Mouse (Mus musculus): ENCODE measurements at regions not wholly inside any gene's neighbourhood (a gene's known extent, or its start where the extent isn't known, plus 50 kb on each side); places are given as distances from the start of the nearest gene placed in this dataset.

- DNase-seq: no peak
Observed at GRCm38 (mm10) chr11:111722276-111722675, 656.3 kb downstream of the Kcnj2 start.

DNA sequence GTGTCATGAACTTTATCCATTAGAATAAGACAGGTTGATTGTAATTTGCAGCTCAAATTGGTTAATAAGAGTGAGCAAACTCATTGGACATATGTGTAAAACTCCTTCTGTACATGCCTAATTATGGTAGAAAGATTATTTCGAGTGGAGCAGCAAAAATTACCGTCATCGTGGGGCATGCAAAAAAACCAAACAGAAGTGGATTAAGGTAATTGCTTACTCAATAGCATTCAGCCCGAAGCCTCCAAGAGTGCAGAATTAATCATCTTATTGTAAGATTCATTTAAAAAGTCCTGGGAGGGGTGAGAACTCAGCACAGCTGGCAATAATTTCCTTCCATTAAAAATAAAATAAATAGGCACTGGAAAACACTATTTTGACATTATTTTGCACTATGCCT lies 662.2 kb downstream of the Kcnj2 start:
- no peak for DNase-seq

DNA sequence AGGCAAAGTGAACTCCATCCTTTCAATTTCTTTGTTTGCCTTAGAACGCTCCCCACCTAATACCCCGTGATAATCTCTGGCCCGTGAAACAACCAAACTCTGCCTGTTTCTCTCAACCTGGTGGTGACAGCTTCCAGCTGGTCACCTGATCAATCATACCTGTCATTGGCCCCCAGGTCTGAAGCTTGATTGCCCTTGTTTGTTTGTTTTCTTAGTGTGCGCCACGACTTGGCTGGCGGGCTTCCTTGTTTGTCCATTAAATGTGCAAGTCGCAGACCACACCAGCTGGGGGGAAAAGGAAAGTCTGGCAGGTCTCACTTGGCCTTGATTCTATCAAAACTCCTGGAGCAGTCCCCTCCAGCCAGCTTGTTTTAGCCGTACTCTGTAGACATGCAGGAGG lies 666.1 kb downstream of the Kcnj2 start:
- DNase-seq: no peak

- no peak for DNase-seq
Observed at GRCm38 (mm10) chr11:111735446-111735845, 669.5 kb downstream of the Kcnj2 start.

DNA sequence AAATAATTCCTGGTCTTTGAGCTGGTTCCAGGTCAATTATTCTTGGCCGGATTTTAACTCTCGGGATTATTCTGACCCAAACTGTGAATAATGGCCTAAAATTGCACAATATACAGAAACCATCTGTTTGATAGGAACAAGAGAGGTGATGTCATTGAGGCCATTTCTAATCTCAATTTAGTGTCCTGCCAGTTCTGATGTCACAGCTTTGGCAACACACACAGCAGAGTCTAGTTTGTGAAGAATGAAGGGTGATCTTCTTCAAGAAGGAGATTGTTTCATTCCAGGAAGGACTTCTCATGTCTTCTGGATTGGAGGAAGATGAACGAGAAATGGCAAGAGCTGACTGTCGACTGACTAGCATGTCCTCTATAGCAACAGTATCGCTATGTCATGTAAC lies 670.0 kb downstream of the Kcnj2 start:
- DNase-seq: peak; percentile 61

DNA sequence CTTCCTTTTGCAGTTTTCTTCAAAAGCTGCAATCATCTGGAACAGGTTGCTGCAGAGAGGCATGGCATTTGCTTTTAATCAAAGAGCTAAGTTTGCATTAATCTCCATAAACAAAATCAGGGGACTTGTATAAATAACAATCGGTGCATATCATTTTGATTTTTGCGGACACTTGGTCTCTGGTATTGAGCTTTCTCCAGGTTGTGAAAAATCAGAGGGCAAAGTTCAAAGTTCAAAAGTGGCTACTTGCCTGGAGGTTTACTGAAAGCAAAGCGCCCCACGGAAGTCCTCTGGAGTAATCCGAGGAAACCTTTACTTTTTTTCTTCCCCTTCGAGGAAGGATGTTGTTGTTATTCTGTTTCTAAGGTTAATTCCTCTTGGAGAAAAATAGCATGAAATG lies 677.4 kb downstream of the Kcnj2 start:
- DNase-seq: no peak

DNA sequence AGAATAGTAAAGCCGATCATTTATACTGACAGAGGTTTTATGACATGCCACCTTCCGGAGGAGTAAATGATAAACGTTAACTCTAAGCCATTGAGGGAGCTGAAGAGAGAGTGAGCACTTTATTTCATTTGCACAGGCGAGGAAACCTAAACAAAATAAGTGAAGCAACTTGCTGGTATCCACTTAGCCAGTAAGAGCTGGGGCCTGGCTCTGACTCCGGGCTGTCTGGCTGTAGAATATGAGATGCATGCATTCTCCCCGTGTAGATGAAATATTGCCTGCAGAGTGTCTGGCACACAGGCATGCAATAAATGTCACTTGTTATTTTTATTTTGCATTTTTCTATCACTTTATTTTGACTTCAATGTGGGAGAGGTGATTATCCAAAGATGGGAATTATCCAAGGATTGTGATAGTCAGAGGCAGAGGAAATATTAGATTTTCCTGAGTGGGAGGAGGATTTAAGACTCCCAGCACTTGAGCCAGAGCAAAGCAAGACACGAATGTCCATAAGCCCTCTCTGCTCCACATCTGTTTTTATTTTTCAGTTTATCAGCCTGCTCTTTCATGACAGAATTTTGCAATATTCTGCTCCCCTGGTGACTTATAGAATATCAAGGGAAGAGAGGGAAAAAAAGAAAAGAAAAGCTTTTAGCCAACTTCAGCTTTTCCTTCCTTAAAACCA lies 681.4 kb downstream of the Kcnj2 start:
- no peak for DNase-seq

DNA sequence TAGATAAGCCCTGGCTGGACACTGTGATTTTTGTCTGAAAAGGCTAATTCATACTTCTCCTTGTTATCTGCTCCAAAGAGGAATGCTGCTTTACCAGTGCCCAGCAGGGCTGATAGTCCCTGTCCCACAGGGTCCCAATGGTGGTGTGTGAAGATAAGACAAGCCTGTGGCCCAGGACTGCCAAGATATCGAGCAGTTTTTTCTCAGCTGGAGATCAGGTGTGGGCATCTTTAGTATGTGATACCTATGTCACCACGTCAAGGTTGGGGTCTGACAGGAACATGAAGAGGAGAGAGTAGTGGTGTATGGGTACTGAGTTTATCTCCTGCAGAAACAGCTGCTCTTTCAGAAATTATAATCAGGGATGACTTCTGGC lies 682.0 kb downstream of the Kcnj2 start:
- DNase-seq: no peak

DNA sequence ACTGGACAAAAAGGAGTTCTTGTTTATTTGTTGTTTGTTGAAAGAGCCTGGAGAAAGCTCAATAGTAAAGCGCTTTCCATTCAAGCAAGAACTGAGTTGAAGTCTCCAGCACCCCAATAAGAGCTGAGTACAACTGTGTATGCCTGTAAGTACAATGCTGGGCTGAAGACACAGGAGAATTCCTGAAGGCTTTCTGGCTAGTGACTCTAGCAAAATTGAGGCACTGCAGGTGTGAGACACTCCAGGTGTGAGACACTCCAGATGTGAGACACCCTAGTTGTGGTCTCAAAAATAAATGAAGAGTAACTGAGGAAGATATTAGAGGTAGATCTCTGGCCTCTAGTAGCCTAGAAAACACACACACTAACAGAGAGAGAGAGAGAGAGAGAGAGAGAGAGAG lies 682.5 kb downstream of the Kcnj2 start:
- DNase-seq: no peak

- no peak for DNase-seq
Observed at GRCm38 (mm10) chr11:111754735-111755134, 688.8 kb downstream of the Kcnj2 start.

- no peak for DNase-seq
Observed at GRCm38 (mm10) chr11:111763081-111763480, 697.1 kb downstream of the Kcnj2 start.

DNA sequence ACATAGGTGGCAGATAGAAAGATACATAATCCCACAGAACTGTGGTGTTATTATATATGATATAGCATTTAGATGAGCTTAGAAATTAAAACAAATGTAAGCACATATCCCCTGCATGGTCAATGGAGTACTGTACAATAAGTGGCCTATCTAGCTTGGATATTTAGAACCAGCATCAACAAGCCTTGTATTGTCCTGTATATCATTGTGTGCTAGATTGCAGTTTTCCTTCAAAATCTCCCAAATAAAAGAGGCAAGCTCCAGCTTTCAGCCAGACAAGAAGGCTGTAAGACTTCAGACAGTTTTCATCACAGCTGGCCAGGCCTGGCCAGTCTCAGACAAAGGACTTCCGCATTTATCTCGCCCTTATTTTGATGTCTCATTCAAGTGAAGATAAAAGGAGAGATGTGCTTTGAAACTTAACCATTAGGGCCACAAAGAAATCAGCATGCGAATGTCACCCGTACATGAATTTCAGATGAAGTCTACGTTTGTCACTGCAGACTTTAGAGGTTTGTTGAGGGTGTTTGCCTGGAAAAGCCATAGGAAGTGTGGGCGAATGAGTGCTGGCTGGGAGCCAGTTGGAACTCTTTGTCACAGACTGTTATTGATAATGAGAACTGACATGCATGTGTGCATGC lies 700.5 kb downstream of the Kcnj2 start:
- peak; percentile 28 for DNase-seq

- DNase-seq: no peak
Observed at GRCm38 (mm10) chr11:111767012-111767392, 701.0 kb downstream of the Kcnj2 start.

GRCm38 (mm10) chr11:111774108-111774679 lies 708.2 kb downstream of the Kcnj2 start:
- no peak for DNase-seq

GRCm38 (mm10) chr11:111781321-111781720 lies 715.4 kb downstream of the Kcnj2 start:
- no peak for DNase-seq

DNA sequence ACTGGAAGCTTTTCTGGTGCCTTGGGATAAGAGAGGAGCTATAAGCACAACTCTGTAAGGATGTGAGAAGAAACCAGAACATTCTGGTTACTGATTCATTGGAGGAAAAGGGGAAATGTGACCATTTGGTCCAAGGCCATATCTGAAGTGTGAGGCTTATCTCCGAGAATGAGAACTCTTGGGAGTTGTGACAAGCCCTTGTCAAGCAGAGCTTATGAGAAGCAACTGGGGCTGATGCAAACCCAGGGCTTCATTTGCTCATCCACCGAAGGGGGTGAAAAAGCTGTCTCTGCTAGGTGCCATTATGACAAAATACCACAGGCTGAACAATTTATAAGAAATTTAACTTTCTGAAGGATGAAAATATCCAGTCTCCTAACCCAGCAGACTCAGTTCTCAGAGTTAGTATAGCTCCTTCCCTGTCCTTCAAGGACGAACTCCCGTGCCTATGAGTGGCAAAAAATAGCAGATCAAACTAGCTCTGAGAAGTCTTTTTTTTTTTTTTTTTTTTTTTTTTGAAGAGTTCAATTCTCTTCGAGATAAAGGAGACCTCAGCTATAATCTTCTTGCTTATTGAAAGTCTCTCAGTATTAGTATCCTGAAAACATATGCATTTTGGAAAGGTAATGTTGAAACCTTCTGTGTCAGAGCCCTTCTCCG lies 725.4 kb downstream of the Kcnj2 start:
- DNase-seq: no peak

GRCm38 (mm10) chr11:111801033-111801432 lies 735.1 kb downstream of the Kcnj2 start:
- DNase-seq: no peak

- no peak for DNase-seq
Observed at GRCm38 (mm10) chr11:111816176-111816775, 750.3 kb downstream of the Kcnj2 start.

DNA sequence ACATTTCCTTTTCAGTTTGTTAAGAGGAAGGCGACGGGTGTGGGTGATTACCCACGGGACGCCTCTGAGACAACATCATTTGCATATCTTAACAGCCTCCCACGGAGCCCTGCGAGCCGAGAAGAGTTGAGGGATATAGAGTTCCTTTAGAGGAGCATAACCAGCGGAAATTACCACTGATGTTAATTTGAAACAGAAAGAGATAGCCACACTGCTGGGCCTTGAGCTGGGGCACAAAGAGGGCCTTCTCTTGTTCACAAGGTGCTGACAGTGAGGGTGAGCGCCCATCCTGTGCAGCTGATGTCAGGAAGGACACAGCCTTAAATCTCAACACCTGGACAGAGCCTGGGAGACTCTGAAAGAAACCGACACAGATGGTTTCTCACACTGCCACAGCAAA lies 752.2 kb downstream of the Kcnj2 start:
- DNase-seq: peak; percentile 25

GRCm38 (mm10) chr11:111820356-111820755 lies 754.4 kb downstream of the Kcnj2 start:
- DNase-seq: no peak

DNA sequence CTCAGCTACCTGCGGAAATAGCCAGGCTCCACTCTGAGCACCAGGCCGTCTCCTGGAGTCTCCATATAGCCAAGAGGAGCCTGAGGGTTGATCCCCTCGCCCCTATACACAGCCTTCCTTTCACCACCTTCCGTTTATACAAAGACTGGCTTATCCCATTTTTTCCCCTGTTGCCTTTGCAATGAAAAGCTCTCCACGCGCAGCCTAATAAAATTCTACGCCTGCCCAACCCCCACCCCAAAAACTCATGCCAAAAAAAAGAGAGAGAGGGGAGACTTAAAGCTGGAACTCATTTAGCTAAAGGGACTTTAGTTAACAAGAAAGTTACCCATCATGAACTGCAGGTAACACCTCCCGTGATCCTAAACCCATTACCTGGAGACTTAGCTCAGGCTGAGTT lies 762.5 kb downstream of the Kcnj2 start:
- DNase-seq: no peak

- DNase-seq: peak; percentile 21
Observed at GRCm38 (mm10) chr11:111838996-111839395, 773.0 kb downstream of the Kcnj2 start.

GRCm38 (mm10) chr11:111843728-111844258 lies 777.8 kb downstream of the Kcnj2 start:
- DNase-seq: no peak

Measured in heart, postnatal 4 days (tissue).